Mouse (Mus musculus) CD8-positive naive resting alpha-beta T cell, adult 57 days (primary cell): ENCODE measurements around the gene Ccng2. TPM values are rescaled to one million over a fixed set of nuclear protein-coding genes. Genes with fewer than 3 reads are reported as not detected.

Experiments
- total RNA-seq: library from RNA; stranded (reverse); gene quantifications from one replicate; pipeline ENCODE4 v1.2.4, GENCODE M21; 2023

The Ccng2 gene
- total RNA-seq = 67.8 TPM

GRCm38 (mm10) chr5:93266883-93267704 is at the start of gene Ccng2:
TSS of gene Ccng2 (plus strand) at chr5:93267257.

Other genes with a start within 250 kb of the Ccng2 start
- gene Sowahb, start 222.2 kb upstream of the Ccng2 start, total RNA-seq = not detected
- 62.6 TPM for gene Sept11, start 173.8 kb upstream of the Ccng2 start, total RNA-seq
- gene Ccni, start 60.8 kb upstream of the Ccng2 start, total RNA-seq = 174 TPM
- 4.7 TPM for gene 2010109A12Rik, start 60.7 kb upstream of the Ccng2 start, total RNA-seq